ENCODE assay signal across 9 mouse cellular contexts in the genomic region with DNA sequence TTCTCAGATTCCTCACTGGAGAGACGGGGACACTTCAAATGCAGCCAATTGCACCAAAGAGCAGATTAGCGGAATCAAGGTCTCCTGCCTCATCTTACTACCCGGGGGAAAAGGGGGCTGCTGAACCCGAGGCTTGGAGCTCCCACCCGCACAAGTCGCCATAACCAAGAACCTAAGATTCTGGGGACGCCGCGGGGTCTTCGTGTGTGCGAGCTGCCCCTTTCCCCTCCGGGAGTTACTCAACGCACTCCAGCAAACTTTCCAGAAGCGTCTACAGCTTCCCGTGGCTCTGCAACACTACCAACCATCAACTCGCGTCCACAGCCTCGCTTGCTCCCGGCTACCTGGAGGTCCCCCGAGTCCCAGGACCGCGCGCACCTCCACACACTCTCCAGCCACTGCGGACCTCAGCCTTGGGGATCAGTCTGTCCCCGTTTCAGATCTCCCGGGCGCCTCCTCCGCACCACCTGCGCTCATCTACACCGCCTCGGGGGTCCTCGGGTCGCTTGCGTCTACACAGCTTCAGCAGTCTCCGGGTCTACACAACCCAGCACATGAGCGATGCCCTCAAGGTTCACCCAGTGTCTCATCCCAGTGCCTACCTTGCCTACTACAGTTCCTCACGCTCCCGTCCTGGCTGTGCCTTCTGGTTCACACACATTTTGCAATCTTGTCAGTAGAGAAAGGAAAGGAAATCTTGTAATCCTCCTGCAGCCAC. TPM values are rescaled to one million over a fixed set of nuclear protein-coding genes. Genes with fewer than 3 reads are reported as not detected.
DNase-seq lines count a peak whose midpoint lies in the region; ATAC-seq and TF ChIP-seq lines count a peak whose summit lies in the region.
"Had no signal": no experiment of that assay in that cellular context is flagged by ENCODE, and none has a peak within 500 bp of the region (broad histone marks: within the 10 kb centered on the region; RNA-seq: fewer than 3 reads in every experiment).

No protein-coding gene starts in this region.

- peaks cover 5% of the 10 kb centered on the region; the same call in 1 of the 2 replicates for H3K27me3 ChIP-seq in heart, adult 2 months (ENCODE audit: control insufficient read depth, insufficient read depth, low read length)
- peaks cover 82% of the 10 kb centered on the region for H3K27me3 ChIP-seq in E14TG2a.4 (ENCODE audit: insufficient read depth, low read length)
- peaks cover 84% of the 10 kb centered on the region for H3K27me3 ChIP-seq in forebrain, embryonic 10.5 days (ENCODE audit: poor library complexity, severe bottlenecking)
- H3K27me3 ChIP-seq in neural tube, embryonic 11.5 days (ENCODE audit: control insufficient read depth, insufficient read depth, low read length), result peaks cover 29% of the 10 kb centered on the region

- 2% methylated on average over 38 of the region's 38 CpGs for WGBS in heart, adult 2 months
- WGBS in forebrain, embryonic 10.5 days, result under 1% methylated on average over 38 of the region's 38 CpGs
- under 1% methylated on average over 38 of the region's 38 CpGs for WGBS in neural tube, embryonic 11.5 days

- H3K36me3 ChIP-seq in heart, adult 2 months (ENCODE audit: control insufficient read depth, insufficient read depth, low read length), result no peaks in the 10 kb centered on the region
- H3K36me3 ChIP-seq in E14TG2a.4 (ENCODE audit: insufficient read depth, low read length), result no peaks in the 10 kb centered on the region
- H3K36me3 ChIP-seq in forebrain, embryonic 10.5 days (replicated peaks), result no peaks in the 10 kb centered on the region
- no peaks in the 10 kb centered on the region for H3K36me3 ChIP-seq in neural tube, embryonic 11.5 days (ENCODE audit: control insufficient read depth, insufficient read depth, low read length)

- no peak for TF ChIP-seq POLR2A in heart, adult 2 months (IDR thresholded peaks at IDR 0.05; ENCODE audit: insufficient read depth, low read depth, low read length)

- peak overlapping the region; percentile 29; the same call in 1 of the 2 replicates for H3K9ac ChIP-seq in heart, adult 2 months (ENCODE audit: low read depth, low read length)
- peak overlapping the region; percentile 46 for H3K9ac ChIP-seq in neural tube, embryonic 11.5 days (ENCODE audit: low read length)

- peak overlapping the region; percentile 84 for H3K4me2 ChIP-seq in neural tube, embryonic 11.5 days (ENCODE audit: low read depth)

- H3K4me3 ChIP-seq in heart, adult 2 months, result peak overlapping the region; percentile 53
- H3K4me3 ChIP-seq in E14TG2a.4 (replicated peaks; ENCODE audit: low read length), result peak overlapping the region; percentile 79
- H3K4me3 ChIP-seq in forebrain, embryonic 10.5 days, result peak overlapping the region; percentile 59
- H3K4me3 ChIP-seq in neural tube, embryonic 11.5 days (ENCODE audit: low read depth, low read length), result peak overlapping the region; percentile 32

- TF ChIP-seq EP300 in heart, adult 2 months (IDR thresholded peaks at IDR 0.05; ENCODE audit: insufficient read depth, low read depth, low read length), result no peak

- ATAC-seq in neural tube, embryonic 11.5 days (ENCODE audit: insufficient read depth, low FRiP score, low TSS enrichment), result no peak

- TF ChIP-seq CTCF in heart, adult 2 months (IDR thresholded peaks at IDR 0.05), result no peak
- TF ChIP-seq CTCF in E14TG2a.4 (conservative IDR thresholded peaks at IDR 0.05; ENCODE audit: low read length), result no peak

- no peaks in the 10 kb centered on the region for H3K4me1 ChIP-seq in heart, adult 2 months (ENCODE audit: control insufficient read depth, insufficient read depth, low read length)
- peaks cover 42% of the 10 kb centered on the region for H3K4me1 ChIP-seq in E14TG2a.4 (replicated peaks; ENCODE audit: low read depth, low read length)
- peaks cover 87% of the 10 kb centered on the region for H3K4me1 ChIP-seq in forebrain, embryonic 10.5 days
- peaks cover 29% of the 10 kb centered on the region for H3K4me1 ChIP-seq in neural tube, embryonic 11.5 days (ENCODE audit: control insufficient read depth, insufficient read depth, low read length)

- intact Hi-C loops in heart, adult 2 months (cut with DNase I), result loop anchor here (5.0 kb wide), 2 partner anchors 85 to 110 kb away; no protein-coding TSS in a partner anchor

- no peak overlapping the region for H3K27ac ChIP-seq in heart, adult 2 months
- H3K27ac ChIP-seq in forebrain, embryonic 10.5 days, result peak overlapping the region; percentile 74
- H3K27ac ChIP-seq in neural tube, embryonic 11.5 days (ENCODE audit: low read depth, low read length), result no peak overlapping the region

- peak; percentile 23 to 48 for DNase-seq in heart, adult 2 months
- no peak for DNase-seq in heart, adult 8-10 months (ENCODE audit: low spot score)
- DNase-seq in forebrain, embryonic 10.5 days (ENCODE audit: extremely low spot score, low spot score), result peak; percentile 65
- DNase-seq in kidney, postnatal 4 days, result peak; percentile 28 to 42
- DNase-seq in neural tube, embryonic 11.5 days (ENCODE audit: low spot score), result peak; percentile 56
- DNase-seq in retina, embryonic 14.5 days (ENCODE audit: low spot score), result no peak
- DNase-seq in urinary bladder, postnatal 10 days (ENCODE audit: low spot score), result no peak

- H3K79me2 ChIP-seq in heart, adult 2 months (replicated peaks; ENCODE audit: control insufficient read depth, insufficient read depth, low read length), result no peaks in the 10 kb centered on the region

- H3K9me3 ChIP-seq in E14TG2a.4 (ENCODE audit: low read length), result no peaks in the 10 kb centered on the region
- H3K9me3 ChIP-seq in forebrain, embryonic 10.5 days, result no peaks in the 10 kb centered on the region
- H3K9me3 ChIP-seq in neural tube, embryonic 11.5 days (ENCODE audit: control insufficient read depth, low read length), result no peaks in the 10 kb centered on the region

RNA-seq across cellular contexts. Expression of gene Tcf20, which starts 0.5 kb away (rescaled TPM):
- 10 to 100 TPM; 60.1 to 60.8 TPM for total RNA-seq in heart, adult 2 months (2021)
- polyA plus RNA-seq in heart, adult 2 months (2012; rRNA removed), result 6.6 and 9.5 TPM in 2 replicates
- total RNA-seq in heart, adult 8-10 months (2022), result 10 to 100 TPM; 56.2 to 63.4 (median 59.7) TPM
- 6.5 and 7.1 TPM in 2 replicates for polyA plus RNA-seq in forebrain, embryonic 10.5 days (2016; fragmentation: Nextera tagmentation; extraction: Ambion mirVana)
- polyA plus RNA-seq in neural tube, embryonic 11.5 days (2014; fragmentation: Nextera tagmentation; extraction: Ambion mirVana), result 12.4 TPM in 2 replicates

RNA-seq across cellular contexts. Expression of gene Nfam1, which starts 45.9 kb away (rescaled TPM):
- total RNA-seq in heart, adult 2 months (2021), result 1 to 10 TPM; 2.4 to 2.6 TPM
- 3.1 and 3.9 TPM in 2 replicates for polyA plus RNA-seq in heart, adult 2 months (2012; rRNA removed)
- 1 to 10 TPM; 1.1 to 4.8 (median 1.5) TPM for total RNA-seq in heart, adult 8-10 months (2022)
- 1.6 and 2.3 TPM in 2 replicates for polyA plus RNA-seq in forebrain, embryonic 10.5 days (2016; fragmentation: Nextera tagmentation; extraction: Ambion mirVana)
- polyA plus RNA-seq in neural tube, embryonic 11.5 days (2014; fragmentation: Nextera tagmentation; extraction: Ambion mirVana), result 3.0 and 3.7 TPM in 2 replicates
- polyA plus RNA-seq: Patski had no signal

Comparison
In these comparisons a context has a peak if more than half of its experiments do, and no peak if none do; other contexts are left out.
1. DNase-seq: peak in heart, adult 2 months (2 of 2), forebrain, embryonic 10.5 days (single experiment), kidney, postnatal 4 days (2 of 2) and neural tube, embryonic 11.5 days (single experiment); none in heart, adult 8-10 months (single experiment), retina, embryonic 14.5 days (single experiment) and urinary bladder, postnatal 10 days (single experiment).
2. Peak in every context shown above with its lines, with median percentiles within 50 percentile points of each other: H3K4me3 ChIP-seq.